Mouse (Mus musculus) hindbrain, embryonic 15.5 days (tissue): ENCODE data around the gene Atf7ip. TPM values are rescaled to one million over a fixed set of nuclear protein-coding genes. Genes with fewer than 3 reads are reported as not detected.

ENCODE experiments used
- ATAC-seq: fragments of 200-750 bp; cut with Nextera tagmentation; 2 replicates; pipeline ENCODE4 v1.8.0; 2017; ENCODE audit warnings: low read depth, moderate number of reproducible peaks, moderate TSS enrichment; ENCODE audit not compliant: low FRiP score
- H3K27ac ChIP-seq: fragments of 300-500 bp; sonication (generic); replicated peaks from 2 replicates; pipeline ENCODE4 v1.5.1; 2015; ENCODE audit warnings: mild to moderate bottlenecking, inconsistent platforms
- H3K27me3 ChIP-seq: fragments of 300-500 bp; sonication (generic); 2 replicates; pipeline ENCODE4 v1.6.1; 2015; ENCODE audit warnings: control low read depth, inconsistent platforms
- H3K36me3 ChIP-seq: fragments of 300-500 bp; sonication (generic); 2 replicates; pipeline ENCODE4 v1.6.1; 2015; ENCODE audit warnings: control low read depth, inconsistent platforms
- H3K4me1 ChIP-seq: fragments of 300-500 bp; sonication (generic); replicated peaks from 2 replicates; pipeline ENCODE4 v1.6.1; 2015; ENCODE audit warnings: control low read depth, inconsistent platforms
- H3K4me2 ChIP-seq: fragments of 300-500 bp; sonication (generic); 2 replicates; pipeline ENCODE4 v1.6.1; 2015; ENCODE audit warnings: moderate library complexity, mild to moderate bottlenecking, inconsistent platforms
- H3K4me3 ChIP-seq: fragments of 300-500 bp; sonication (generic); 2 replicates; pipeline ENCODE4 v1.5.1; 2015; ENCODE audit warnings: mild to moderate bottlenecking, inconsistent platforms
- H3K9ac ChIP-seq: fragments of 300-500 bp; sonication (generic); 2 replicates; pipeline ENCODE4 v1.6.1; 2015; ENCODE audit warnings: inconsistent platforms
- H3K9me3 ChIP-seq: fragments of 300-500 bp; sonication (generic); 2 replicates; pipeline ENCODE4 v1.6.1; 2016; ENCODE audit warnings: control low read depth, inconsistent platforms
- WGBS: fragments of 180-500 bp; shearing (Covaris S2); methylation state at CpG from one replicate; pipeline ENCODE4 v1.1.7; 2015; 5-methylcytosine and 5-hydroxymethylcytosine counted together
- polyA plus RNA-seq: library from polyadenylated mRNA; unstranded; fragments of >200 nt; fragmentation: Nextera tagmentation; extraction: Ambion mirVana; gene quantifications from 2 replicates; pipeline ENCODE4 v1.2.1, GENCODE M21; 2015

Gene Atf7ip
- polyA plus RNA-seq, 1 experiment from 2014 or later, result 36.1 TPM

DNA sequence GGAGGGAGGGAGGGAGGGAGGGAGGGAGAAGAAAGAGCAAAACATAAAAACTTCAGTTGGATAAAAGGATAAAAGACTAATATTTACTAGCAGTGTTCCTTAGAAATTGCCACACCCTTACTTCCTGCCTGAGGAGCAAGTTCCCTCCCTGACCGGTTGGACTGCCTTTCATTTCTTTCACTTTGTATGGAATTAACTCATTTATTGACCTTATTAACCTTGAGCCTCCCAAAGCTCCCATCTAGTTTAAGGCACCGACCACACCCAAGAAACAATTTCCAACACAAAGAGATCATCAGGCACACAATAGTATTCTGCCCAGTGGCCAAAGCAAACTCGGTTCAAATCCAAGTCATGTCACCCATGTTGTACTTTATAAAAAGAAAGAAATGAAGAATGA, 16.1 kb upstream of the Atf7ip start:
- no peak overlapping the region for H3K27ac ChIP-seq
- ATAC-seq, result no peak

GRCm38 (mm10) chr6:136490516-136491475, 15.2 kb upstream of the Atf7ip start:
- Histone ChIP-seq H3K4me1 (no peaks in the 10 kb centered on the region), H3K27ac (no peak overlapping the region), H3K9me3 (no peaks in the 10 kb centered on the region), H3K9ac (no peak overlapping the region), H3K27me3 (no peaks in the 10 kb centered on the region), H3K4me3 (no peak overlapping the region), H3K4me2 (no peak overlapping the region), H3K36me3 (no peaks in the 10 kb centered on the region)
- ATAC-seq, result no peak
- 74% methylated on average over 6 of the region's 6 CpGs for WGBS

More for the DNA sequence above, 16.1 kb upstream of the Atf7ip start:
- H3K9ac ChIP-seq, result no peak overlapping the region
- no peak overlapping the region for H3K4me3 ChIP-seq
- no peaks in the 10 kb centered on the region for H3K9me3 ChIP-seq
- no peaks in the 10 kb centered on the region for H3K27me3 ChIP-seq
- no peaks in the 10 kb centered on the region for H3K4me1 ChIP-seq
- 85% methylated on average over 3 of the region's 3 CpGs for WGBS
- no peaks in the 10 kb centered on the region for H3K36me3 ChIP-seq
- H3K4me2 ChIP-seq, result no peak overlapping the region

- H3K9me3 ChIP-seq, result no peaks in the 10 kb centered on the region
- no peak overlapping the region for H3K27ac ChIP-seq
- H3K4me3 ChIP-seq, result no peak overlapping the region
- 89% methylated on average over 5 of the region's 5 CpGs for WGBS
- no peak for ATAC-seq
- H3K9ac ChIP-seq, result no peak overlapping the region
- no peaks in the 10 kb centered on the region for H3K27me3 ChIP-seq
- no peaks in the 10 kb centered on the region for H3K36me3 ChIP-seq
- no peak overlapping the region for H3K4me2 ChIP-seq
- no peaks in the 10 kb centered on the region for H3K4me1 ChIP-seq
Observed at GRCm38 (mm10) chr6:136491631-136492030, 14.3 kb upstream of the Atf7ip start.

DNA sequence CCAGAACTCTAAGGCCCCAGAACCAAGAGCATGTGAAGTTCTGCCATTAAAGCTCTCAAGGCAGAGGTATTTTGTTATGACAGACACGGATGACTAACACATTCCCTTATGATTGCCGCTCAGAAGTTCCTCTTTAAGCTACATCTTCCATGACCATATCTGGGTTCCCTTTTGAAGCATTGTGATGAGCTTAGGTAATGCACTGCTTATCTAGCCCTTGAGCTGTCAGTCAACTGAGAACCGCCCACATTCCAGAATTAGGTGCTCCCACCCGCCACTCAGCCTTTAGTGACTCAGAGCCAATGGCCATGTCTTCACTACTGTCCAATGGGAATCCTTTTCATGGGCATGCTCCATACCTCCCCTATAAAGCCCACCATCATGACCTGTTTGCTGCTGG, 13.7 kb upstream of the Atf7ip start:
- no peaks in the 10 kb centered on the region for H3K36me3 ChIP-seq
- H3K4me3 ChIP-seq, result no peak overlapping the region
- no peak overlapping the region for H3K27ac ChIP-seq
- no peak overlapping the region for H3K4me2 ChIP-seq
- no peak overlapping the region for H3K9ac ChIP-seq
- H3K9me3 ChIP-seq, result no peaks in the 10 kb centered on the region
- WGBS, result 93% methylated on average over 4 of the region's 4 CpGs
- no peaks in the 10 kb centered on the region for H3K27me3 ChIP-seq
- no peaks in the 10 kb centered on the region for H3K4me1 ChIP-seq
- ATAC-seq, result no peak

DNA sequence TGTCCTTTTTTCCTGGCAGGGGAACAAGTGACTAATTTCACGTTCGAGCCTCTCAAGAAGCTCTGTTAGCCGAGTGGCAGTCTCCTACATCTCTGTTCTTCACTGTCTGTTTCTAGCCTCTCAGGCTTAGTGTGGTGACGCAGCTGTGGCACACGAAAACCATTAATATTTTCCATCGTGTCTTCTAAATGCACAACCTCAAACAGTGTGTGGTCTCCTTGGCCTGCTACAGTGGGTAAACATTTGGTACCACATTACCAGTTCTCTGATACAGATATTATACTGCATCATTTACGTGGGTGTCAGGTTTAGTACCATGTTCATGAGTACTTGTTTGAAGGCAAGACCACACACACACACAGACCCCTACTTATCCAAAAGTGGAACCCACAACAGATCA, 12.5 kb upstream of the Atf7ip start:
- H3K27ac ChIP-seq, result no peak overlapping the region
- H3K36me3 ChIP-seq, result no peaks in the 10 kb centered on the region
- no peaks in the 10 kb centered on the region for H3K4me1 ChIP-seq
- 85% methylated on average over 7 of the region's 7 CpGs for WGBS
- H3K4me3 ChIP-seq, result no peak overlapping the region
- no peaks in the 10 kb centered on the region for H3K27me3 ChIP-seq
- no peak overlapping the region for H3K4me2 ChIP-seq
- ATAC-seq, result no peak
- no peak overlapping the region for H3K9ac ChIP-seq
- H3K9me3 ChIP-seq, result no peaks in the 10 kb centered on the region

DNA sequence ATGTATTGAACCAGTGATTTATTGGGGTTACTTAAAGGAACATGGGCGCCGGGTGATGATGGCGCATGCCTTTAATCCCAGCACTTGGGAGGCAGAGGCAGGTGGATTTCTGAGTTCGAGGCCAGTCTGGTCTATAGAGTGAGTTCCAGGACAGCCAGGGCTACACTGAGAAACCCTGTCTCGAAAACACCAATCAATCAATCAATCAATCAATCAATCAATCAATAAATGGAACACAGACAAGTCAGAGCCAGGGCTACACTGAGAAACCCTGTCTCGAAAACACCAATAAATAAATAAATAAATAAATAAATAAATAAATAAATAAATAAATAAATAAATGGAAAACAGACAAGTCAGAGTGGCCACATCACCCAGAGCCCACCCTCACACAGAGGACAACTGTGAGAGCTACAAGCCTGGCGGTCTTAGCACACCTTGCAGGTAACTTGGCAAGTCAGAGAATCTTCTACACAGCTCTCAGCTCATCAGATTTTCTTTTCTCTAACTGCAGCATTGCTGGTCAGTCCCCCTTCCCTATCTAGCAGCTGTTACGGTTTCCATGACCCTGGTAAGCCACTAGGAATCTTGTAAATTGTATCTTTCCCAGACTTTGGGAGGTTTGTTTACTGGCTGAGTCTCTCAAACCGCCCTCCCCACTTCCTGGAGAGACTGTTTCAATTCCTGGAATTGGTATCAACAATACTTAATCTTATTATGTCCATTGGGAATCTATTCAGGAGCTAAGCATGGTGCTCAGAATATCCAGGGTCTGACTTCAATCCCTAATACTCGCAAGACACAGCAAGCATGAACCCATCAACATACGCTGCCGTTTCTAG, 11.8 kb upstream of the Atf7ip start:
- Histone ChIP-seq H3K27ac (no peak overlapping the region), H3K4me3 (no peak overlapping the region)
- 97% methylated on average over 12 of the region's 12 CpGs for WGBS

GRCm38 (mm10) chr6:136495023-136495422, 10.9 kb upstream of the Atf7ip start:
- WGBS, result 92% methylated on average over 12 of the region's 12 CpGs
- H3K9me3 ChIP-seq, result no peaks in the 10 kb centered on the region

More for the DNA sequence above, 11.8 kb upstream of the Atf7ip start:
- Histone ChIP-seq H3K9ac (no peak overlapping the region), H3K4me1 (no peaks in the 10 kb centered on the region), H3K9me3 (no peaks in the 10 kb centered on the region), H3K4me2 (no peak overlapping the region), H3K27me3 (no peaks in the 10 kb centered on the region), H3K36me3 (no peaks in the 10 kb centered on the region)
- no peak for ATAC-seq

GRCm38 (mm10) chr6:136497744-136498143, 8.2 kb upstream of the Atf7ip start:
- WGBS, result 63% methylated on average over 5 of the region's 5 CpGs
- ATAC-seq, result no peak
- H3K4me1 ChIP-seq, result no peaks in the 10 kb centered on the region
- H3K27ac ChIP-seq, result no peak overlapping the region
- no peak overlapping the region for H3K4me3 ChIP-seq
- H3K36me3 ChIP-seq, result no peaks in the 10 kb centered on the region
- H3K9ac ChIP-seq, result no peak overlapping the region
- no peaks in the 10 kb centered on the region for H3K9me3 ChIP-seq
- H3K4me2 ChIP-seq, result no peak overlapping the region
- H3K27me3 ChIP-seq, result no peaks in the 10 kb centered on the region

More at GRCm38 (mm10) chr6:136495023-136495422, 10.9 kb upstream of the Atf7ip start:
- no peak overlapping the region for H3K4me2 ChIP-seq
- no peak for ATAC-seq
- no peak overlapping the region for H3K4me3 ChIP-seq
- H3K4me1 ChIP-seq, result no peaks in the 10 kb centered on the region
- H3K27me3 ChIP-seq, result no peaks in the 10 kb centered on the region
- H3K36me3 ChIP-seq, result no peaks in the 10 kb centered on the region
- H3K27ac ChIP-seq, result no peak overlapping the region
- H3K9ac ChIP-seq, result no peak overlapping the region

GRCm38 (mm10) chr6:136499292-136499977, 6.5 kb upstream of the Atf7ip start:
- H3K9me3 ChIP-seq, result no peaks in the 10 kb centered on the region
- H3K36me3 ChIP-seq, result no peaks in the 10 kb centered on the region
- no peak overlapping the region for H3K9ac ChIP-seq
- no peak overlapping the region for H3K27ac ChIP-seq
- no peak overlapping the region for H3K4me2 ChIP-seq
- no peak for ATAC-seq
- H3K4me3 ChIP-seq, result no peak overlapping the region
- 38% methylated on average over 10 of the region's 10 CpGs for WGBS
- H3K4me1 ChIP-seq, result no peaks in the 10 kb centered on the region
- H3K27me3 ChIP-seq, result no peaks in the 10 kb centered on the region

- Histone ChIP-seq H3K4me1 (no peaks in the 10 kb centered on the region), H3K9me3 (no peaks in the 10 kb centered on the region), H3K27ac (no peak overlapping the region), H3K4me3 (no peak overlapping the region), H3K36me3 (no peaks in the 10 kb centered on the region), H3K27me3 (no peaks in the 10 kb centered on the region), H3K9ac (no peak overlapping the region), H3K4me2 (no peak overlapping the region)
- no peak for ATAC-seq
- 93% methylated on average over 3 of the region's 3 CpGs for WGBS
Observed at GRCm38 (mm10) chr6:136508652-136509051, 2.7 kb downstream of the Atf7ip start.

DNA sequence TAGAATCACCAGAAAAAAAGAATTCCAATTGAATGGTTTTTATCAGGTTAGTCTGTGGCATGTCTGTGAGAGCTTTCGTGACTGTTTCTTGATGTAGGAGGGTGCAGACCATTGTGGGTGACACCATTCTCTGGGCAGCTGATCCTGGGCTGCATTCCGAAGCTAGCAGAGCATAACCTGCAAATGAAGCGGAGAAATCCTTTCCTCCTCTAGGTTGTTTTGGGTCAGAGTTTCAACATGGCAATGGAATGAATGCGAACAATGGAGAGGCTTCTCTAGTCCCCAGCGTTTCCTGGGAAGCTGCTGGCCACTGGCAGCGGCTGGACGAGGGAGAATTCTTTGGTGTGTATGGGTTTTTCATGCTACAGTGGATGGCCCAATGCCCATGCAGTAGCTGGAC, 5.0 kb downstream of the Atf7ip start:
- Histone ChIP-seq H3K9me3 (0 out of 2 replicates have a peak, but pooled peaks cover 4% of the 10 kb centered on the region), H3K36me3 (no peaks in the 10 kb centered on the region), H3K4me1 (no peaks in the 10 kb centered on the region), H3K27ac (no peak overlapping the region), H3K27me3 (no peaks in the 10 kb centered on the region), H3K9ac (no peak overlapping the region), H3K4me3 (no peak overlapping the region), H3K4me2 (no peak overlapping the region)
- no peak for ATAC-seq
- 33% methylated on average over 7 of the region's 7 CpGs for WGBS
